Mouse (Mus musculus) cerebellum, adult 11-12 months (tissue): ENCODE data around the gene Slc5a2.

Experiments
- DNase-seq: peaks from one replicate; pipeline ENCODE4 v3.0.0; 2022

The Slc5a2 gene

GRCm38 (mm10) chr7:128265411-128265810 is at the start of gene Slc5a2:
Gene Slc5a2 (plus strand): TSS chr7:128265657.
- DNase-seq = no peak

GRCm38 (mm10) chr7:128219952-128220351 is 45.5 kb upstream of the Slc5a2 start:
- no peak for DNase-seq

GRCm38 (mm10) chr7:128220936-128221335 is 44.5 kb upstream of the Slc5a2 start:
- no peak for DNase-seq

- DNase-seq = no peak
These were observed 33.7 kb upstream of the Slc5a2 start for GRCm38 (mm10) chr7:128231741-128232140.

GRCm38 (mm10) chr7:128234796-128235195 is 30.7 kb upstream of the Slc5a2 start:
- no peak for DNase-seq

- DNase-seq = no peak
These were observed 30.0 kb upstream of the Slc5a2 start for GRCm38 (mm10) chr7:128235481-128235880.

GRCm38 (mm10) chr7:128236426-128236825 is 29.0 kb upstream of the Slc5a2 start:
- peak; percentile 55 for DNase-seq

GRCm38 (mm10) chr7:128236856-128237592 is 28.4 kb upstream of the Slc5a2 start, which contains the start of gene Armc5:
Gene Armc5 (plus strand): TSS chr7:128237342.
- DNase-seq = peak; percentile 86

- DNase-seq = no peak
These were observed 27.9 kb upstream of the Slc5a2 start for GRCm38 (mm10) chr7:128237593-128237926.

- DNase-seq = peak; percentile 99
These were observed 27.3 kb upstream of the Slc5a2 start, which contains the start of gene 9130023H24Rik for GRCm38 (mm10) chr7:128237927-128238778. Gene 9130023H24Rik (minus strand): TSS chr7:128238031.

- DNase-seq = peak; percentile 47
These were observed 26.5 kb upstream of the Slc5a2 start for GRCm38 (mm10) chr7:128238991-128239390.

GRCm38 (mm10) chr7:128240131-128240784 is 25.2 kb upstream of the Slc5a2 start:
- peak; percentile 71 for DNase-seq

GRCm38 (mm10) chr7:128242331-128242730 is 23.1 kb upstream of the Slc5a2 start:
- peak; percentile 41 for DNase-seq

GRCm38 (mm10) chr7:128243921-128244320 is 21.5 kb upstream of the Slc5a2 start:
- DNase-seq = no peak

- no peak for DNase-seq
These were observed 20.9 kb upstream of the Slc5a2 start for GRCm38 (mm10) chr7:128244410-128245025.

- DNase-seq = no peak
These were observed 19.9 kb upstream of the Slc5a2 start for GRCm38 (mm10) chr7:128245547-128245946.

- peak; percentile 47 for DNase-seq
These were observed 18.7 kb upstream of the Slc5a2 start, which contains the start of gene Tgfb1i1 for GRCm38 (mm10) chr7:128246496-128247391. Gene Tgfb1i1 (plus strand): TSS chr7:128246812.

GRCm38 (mm10) chr7:128247443-128247842 is 18.0 kb upstream of the Slc5a2 start:
- DNase-seq = peak; percentile 84

- DNase-seq = peak; percentile 43
These were observed 17.1 kb upstream of the Slc5a2 start for GRCm38 (mm10) chr7:128248081-128249042.

GRCm38 (mm10) chr7:128249998-128250397 is 15.5 kb upstream of the Slc5a2 start:
- peak; percentile 16 for DNase-seq
